Mouse (Mus musculus) cortical plate, adult 2 months (tissue): Measurements from ENCODE around the gene Pawr.

Experiments
- CTCF ChIP-seq: fragments of 200-500 bp; IDR thresholded peaks from 2 replicates; pipeline ENCODE4 v1.5.1; 2011; ENCODE audit warnings: mild to moderate bottlenecking, control low read depth, low read length; ENCODE audit not compliant: insufficient read depth; ENCODE audit errors: extremely low read depth
- POLR2A ChIP-seq: fragments of 200-500 bp; IDR thresholded peaks from 2 replicates; pipeline ENCODE4 v1.6.1; 2011; ENCODE audit warnings: mild to moderate bottlenecking, low read length, control low read depth; ENCODE audit not compliant: insufficient read depth; ENCODE audit errors: extremely low read depth

GRCm38 (mm10) chr10:108329771-108330170, 2.1 kb upstream of the Pawr start:
- no peak for TF ChIP-seq CTCF
- no peak for TF ChIP-seq POLR2A
